Mouse (Mus musculus) 416B (cell line): ENCODE measurements around the gene Pla2g2e.
"Not testable (repeated sequence)": the region's sequence is repeated elsewhere in the genome, so short reads cannot be mapped to it uniquely, and the experiment has no call there.

ENCODE experiments used
- DNase-seq: peaks from one replicate; pipeline ENCODE4 v3.0.0; 2011; ENCODE audit warnings: low read depth

Gene Pla2g2e

DNA sequence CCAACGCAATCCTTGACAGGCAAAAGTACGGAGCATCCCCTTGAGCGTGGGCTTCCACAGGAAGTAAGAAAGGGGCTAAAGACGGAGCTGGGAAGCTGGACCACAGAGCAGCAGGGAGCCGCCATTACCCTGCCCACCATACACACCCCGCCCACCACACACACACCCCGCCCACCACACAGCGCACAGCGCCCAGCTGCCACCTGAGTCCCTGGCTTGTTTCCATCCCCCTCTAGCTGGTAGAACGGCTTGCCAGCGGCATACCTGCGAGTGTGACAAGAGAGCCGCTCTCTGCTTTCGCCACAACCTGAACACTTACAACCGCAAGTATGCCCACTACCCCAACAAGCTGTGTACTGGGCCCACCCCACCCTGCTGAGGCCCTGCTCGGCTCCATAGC, 4.4 kb downstream of the Pla2g2e start:
- no peak for DNase-seq

DNA sequence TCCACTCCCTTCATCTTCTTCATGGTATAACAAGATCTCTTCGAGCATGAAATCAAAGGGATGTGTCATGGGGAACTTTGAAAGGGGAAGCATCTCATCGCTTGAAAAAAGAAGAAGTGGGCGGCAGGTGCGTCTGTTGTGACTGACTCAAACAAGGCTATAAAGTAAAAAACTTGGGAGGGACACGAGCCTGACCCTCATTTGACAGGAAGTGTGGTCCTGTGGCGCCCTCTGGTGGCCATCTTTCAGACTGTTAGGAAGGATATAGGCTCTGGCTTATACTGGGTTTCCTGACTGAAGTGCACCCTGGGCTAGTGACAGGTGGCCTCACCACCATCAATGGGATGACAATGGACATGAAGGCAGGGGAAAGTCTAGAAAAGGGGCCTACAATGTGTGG, 6.5 kb downstream of the Pla2g2e start:
- DNase-seq, result peak; percentile 90

DNA sequence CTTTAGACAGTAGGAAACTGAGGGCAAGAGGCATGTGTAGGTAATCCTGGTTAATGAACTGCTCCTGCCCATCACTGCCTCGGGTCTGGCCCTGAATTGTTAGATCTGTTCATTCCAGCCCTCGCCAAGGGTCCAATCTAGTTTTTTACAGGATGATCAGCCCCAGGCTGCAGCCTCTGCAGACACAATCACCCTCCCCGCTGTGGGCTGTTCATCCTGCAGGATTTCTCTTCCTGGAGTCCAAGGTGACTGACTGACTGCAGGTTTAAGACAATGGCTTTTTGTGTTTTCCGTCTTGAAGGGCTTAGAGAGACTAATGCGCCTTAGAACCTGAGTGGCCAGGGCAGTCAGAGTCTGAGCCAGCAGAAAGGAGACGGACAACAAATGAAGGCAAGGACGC, 11.4 kb downstream of the Pla2g2e start:
- DNase-seq, result no peak

DNA sequence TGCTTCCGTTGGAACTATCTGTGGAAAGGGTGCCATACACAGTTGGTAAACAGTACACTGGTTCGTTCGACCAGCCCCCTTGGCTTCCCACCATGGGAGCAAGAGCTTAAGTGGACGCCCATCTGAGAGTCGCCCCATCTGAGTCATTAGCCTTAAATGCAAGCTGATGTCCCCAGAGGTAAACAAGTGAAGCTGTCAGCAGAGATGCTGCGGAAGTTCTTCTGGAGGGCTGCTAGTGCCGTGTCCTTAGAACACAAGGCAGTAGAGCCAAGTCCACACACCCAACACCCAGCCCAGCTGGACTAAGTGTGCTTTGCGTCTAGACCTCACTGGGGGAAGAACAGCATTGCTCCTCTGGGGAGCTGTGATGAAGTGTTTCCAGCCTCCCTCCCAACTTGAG, 11.9 kb downstream of the Pla2g2e start:
- no peak for DNase-seq

DNA sequence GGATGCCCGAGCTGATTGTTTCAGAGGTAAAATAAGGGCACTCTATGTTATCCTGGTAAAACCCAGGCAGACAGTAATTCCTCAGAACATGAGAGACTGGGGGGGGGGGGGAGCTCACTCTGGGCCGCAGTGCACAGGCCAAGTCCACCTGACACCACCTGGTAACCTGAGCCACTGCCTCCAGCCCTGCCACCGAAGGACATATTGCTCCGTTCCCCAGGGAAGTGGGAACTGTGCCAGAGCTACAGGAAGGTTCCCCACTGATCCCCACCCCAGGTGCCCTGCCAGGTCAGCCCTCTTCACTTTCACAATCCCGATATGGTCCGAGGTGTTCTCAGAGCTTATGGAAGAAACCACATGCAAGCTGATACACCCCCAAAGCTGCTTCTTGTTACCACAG, 14.9 kb downstream of the Pla2g2e start:
- no peak for DNase-seq

DNA sequence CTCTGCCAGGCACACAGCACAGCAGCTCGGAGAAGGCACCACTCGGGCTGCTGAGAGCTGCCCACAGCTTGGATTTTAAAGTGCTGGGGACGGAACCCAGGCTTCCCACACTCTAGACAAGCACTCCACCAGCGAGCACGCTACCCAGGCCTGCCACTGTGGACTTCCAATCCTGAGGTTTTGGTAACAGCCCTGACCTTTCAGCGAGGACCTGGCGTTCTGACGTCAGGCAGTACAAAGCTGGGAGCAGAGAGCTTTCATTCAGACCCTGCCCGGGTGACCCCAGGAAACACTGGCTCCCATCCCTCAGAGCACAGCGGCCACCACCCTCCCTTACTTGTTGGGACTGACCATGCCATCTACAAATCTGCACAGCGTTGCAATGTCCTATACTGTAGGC, 16.0 kb downstream of the Pla2g2e start:
- not testable (repeated sequence) for DNase-seq

DNA sequence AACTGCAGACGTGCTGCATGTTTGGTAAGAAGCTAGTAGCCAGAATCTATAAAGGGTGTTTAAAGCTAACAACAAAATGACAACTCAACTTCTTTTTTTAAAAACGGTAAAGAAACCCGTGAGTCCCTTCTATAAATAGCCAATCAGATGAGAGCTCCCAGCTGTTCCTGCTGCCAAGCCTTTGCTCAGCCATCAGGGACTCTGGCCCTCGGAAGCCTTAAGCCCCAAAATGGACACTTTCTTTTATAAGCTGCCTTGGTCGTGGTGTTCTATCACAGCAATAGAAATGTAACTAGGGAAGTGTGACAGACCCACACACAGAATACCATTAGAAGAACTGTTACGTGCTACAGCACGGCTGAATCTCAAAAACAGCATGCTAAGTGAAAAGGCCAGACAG, 21.6 kb downstream of the Pla2g2e start:
- no peak for DNase-seq

DNA sequence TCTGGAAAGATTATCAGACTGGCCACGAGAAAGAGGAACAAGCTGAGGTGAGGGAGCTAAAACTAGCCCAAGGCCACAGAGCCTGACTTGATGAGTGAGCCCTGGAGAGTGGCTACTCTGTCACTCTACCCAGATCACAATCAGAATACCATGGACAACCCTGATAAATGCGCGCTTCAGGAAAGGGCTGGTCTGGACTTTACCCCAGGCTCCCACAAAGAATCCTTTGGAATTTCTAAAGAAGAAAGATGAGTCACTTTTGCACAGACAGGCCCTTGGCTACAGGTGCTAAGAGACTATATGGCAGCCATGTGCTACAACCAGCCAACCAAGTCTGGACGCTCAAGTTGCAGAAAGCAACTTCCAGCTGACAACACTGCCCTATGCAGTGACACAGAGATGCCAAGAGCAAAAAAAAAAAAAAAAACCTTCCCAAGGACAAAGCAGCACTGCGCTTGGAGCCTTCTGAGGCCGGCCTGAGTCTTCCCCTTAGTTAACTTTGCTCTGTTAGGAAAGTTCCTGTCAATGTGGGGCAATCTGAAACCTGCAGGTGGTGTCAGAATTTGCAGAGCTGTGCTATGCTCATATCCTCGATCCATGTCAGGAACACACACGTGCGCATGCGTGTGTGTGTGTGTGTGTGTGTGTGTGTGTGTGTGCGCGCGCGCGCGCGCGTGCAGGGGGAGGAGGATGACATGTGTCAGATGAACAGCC, 28.0 kb downstream of the Pla2g2e start:
- peak; percentile 43 for DNase-seq

DNA sequence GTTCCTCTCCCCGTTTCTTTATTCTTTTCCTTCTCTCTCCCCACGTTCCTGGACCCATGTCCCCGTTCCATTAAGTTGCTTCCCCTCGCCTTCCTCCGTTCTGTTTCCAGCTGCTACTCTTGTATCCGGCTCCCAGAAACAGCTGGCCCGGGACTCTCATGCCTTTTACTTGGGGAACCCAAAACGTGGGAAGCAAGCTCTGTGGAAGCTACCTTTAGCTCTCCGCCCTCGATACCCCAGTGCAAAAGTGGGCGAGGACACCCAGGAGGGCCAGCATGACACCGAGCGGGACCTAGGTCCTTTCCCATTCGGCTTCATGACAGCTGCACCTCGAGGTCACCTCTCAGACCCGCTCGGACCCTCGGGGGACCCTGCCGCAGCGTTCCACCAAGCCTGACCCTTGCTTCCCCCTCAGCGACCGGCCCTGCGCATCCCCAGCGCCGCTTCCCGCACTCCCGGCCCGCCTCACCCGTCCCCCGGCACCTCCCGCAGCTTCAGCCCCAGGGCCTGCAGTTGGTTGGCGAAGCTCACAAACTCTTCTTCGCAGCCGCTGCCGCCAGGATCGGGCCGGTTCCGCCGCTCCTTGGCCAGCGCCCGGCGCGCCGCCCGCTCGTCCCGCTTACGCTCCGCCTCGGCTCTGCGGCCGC, 35.5 kb downstream of the Pla2g2e start:
- no peak for DNase-seq

DNA sequence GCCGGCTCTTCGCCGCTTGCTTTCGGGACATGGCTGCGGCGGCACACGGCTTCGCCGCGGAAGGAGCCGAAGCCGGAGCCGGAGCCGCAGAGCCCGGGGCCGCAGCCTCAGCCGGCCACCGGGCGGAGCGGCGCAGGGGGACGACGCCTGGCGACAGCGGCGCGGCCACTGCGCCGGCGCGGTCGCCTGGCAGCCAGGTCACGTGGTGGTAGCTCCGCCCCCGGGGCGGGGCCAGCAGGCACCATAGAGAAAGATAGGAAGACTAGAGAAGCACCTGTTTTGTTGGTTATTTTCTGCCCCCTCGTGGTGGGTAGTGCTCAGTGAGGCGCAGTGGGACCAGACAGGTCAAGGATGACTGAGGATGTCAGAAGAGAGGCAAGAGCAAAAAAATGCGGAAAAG, 36.1 kb downstream of the Pla2g2e start, which contains the start of gene Otud3:
TSS of gene Otud3 (minus strand) at position 149 of the 400 bp plus-strand sequence.
- DNase-seq, result peak; percentile 94

DNA sequence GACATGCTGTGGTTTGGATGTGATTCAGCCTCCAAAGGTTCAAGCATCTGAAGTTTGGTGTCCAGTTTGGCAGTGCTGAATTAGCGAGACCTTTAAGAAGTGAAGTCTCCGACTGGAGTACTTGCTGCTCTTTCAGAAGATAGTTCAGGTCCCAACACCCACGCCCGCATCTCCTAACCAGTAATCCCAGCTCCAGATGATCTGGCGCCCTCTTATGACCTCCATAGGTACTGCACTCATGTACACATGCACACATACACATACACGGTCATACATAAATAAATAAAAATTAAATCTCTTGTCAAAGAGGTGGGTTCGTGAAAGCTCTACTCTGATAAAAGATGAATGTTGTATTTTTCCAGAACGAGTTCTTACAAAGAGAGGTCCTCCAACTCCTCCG, 39.5 kb downstream of the Pla2g2e start:
- DNase-seq, result no peak

DNA sequence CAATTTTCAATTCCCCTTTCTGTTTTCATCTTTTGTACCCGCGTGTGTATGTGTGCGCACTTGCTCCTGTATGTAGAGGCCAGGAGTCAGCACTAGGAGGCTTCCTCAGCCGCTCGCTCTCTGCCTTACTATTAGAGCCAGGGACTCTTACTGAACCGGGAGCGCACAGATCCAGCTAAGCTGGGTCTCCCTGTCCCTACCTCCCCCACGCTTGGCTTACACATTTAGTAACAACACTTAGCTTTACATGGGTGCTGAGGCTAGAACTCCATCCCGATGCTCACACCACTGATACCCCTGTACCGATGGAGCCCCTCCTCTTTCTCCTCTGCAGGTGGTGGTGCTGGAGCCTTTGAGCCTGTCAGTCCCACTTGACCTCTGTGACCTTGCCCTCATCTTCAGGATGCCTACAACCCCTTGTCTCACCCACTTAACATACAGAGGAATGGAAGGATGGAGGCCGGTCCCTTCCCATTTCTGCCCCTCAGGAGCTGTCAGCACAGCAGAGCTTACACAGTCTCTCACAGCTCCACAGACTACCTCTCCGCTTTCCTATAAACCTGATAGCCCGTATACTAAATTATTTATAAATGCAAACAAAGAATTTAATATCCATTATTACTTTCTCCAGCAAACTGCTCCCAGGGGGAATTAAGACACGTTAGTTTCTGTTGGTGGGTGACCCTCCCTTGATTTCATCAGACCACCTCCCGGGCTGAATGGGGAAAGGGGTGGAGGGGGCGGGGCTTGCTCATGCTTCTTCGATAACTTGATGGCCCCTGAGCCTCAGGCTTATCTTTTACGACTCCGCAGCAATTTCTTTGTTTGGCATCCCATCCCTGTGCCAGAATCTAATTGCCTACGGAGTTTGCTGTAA, 43.8 kb downstream of the Pla2g2e start:
- DNase-seq, result no peak

DNA sequence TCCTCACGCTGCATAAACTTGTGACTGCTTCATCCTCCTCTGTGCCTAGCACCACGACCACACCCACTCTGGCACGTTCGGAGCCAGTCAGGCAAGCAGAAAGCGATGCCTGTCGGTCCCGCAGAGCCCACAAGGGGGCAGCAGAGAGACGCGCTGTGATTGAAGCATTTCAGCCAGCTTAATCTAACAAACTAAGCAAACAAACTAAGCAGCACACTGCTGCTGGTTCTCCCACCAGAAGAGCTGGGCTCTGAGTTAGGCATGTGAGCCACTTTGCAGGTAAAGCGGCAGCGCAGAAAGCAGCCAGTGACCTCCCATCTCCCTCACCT, 44.4 kb downstream of the Pla2g2e start:
- peak; percentile 80 for DNase-seq

DNA sequence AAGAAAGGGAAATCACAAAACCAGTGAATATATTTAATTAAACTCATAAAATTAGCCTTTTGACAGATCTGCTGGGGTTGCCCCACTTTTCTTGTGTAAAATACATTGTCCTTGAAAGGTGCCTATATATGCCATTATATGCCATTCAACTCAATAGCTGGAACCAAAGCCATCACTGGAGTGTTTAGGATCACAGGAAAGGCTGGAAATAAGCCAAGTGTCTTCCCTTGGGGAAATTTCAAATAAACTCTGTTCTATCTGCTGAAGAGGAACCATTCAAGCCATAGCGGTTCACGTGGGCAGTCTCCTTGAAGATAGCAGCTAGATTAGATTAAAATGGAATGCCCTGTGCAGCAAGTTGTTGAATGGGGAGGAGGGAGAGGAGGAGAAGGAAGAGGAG, 47.8 kb downstream of the Pla2g2e start:
- no peak for DNase-seq
